Mouse (Mus musculus) cerebellum, postnatal 4 days (tissue): Measurements from ENCODE around the gene Pde4d.
A peak's percentile ranks its signal among the peaks of the same experiment; 100 is the strongest.

Source experiments
- DNase-seq, 2 experiments: peaks; one replicate each; pipeline ENCODE4 v3.0.0; 2022; ENCODE audit warnings: low spot score in 2 of 2, mixed read lengths in 1 of 2

Pde4d gene

DNA sequence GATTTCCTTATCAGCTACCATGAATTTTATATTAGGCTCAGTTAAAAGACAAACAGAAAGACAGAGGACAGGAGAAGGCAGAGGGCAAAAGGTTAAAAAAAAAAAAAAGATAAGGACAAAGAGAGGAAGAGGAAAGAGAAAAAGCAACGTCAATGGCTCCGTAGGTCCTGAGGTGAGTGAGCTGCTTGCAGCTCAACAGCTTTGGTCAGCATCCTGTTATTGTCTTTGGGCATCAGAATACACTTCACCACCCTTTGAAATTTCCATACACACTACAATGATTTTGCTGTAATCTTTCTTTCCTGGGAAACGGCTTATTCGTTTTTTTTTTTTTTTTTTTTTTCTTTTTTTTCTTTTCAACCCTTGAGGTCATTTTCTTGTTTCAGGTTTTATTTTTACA lies 788.9 kb downstream of the Pde4d start:
- no peak for DNase-seq

GRCm38 (mm10) chr13:109239296-109239695 lies 789.5 kb downstream of the Pde4d start:
- no peak for DNase-seq

DNA sequence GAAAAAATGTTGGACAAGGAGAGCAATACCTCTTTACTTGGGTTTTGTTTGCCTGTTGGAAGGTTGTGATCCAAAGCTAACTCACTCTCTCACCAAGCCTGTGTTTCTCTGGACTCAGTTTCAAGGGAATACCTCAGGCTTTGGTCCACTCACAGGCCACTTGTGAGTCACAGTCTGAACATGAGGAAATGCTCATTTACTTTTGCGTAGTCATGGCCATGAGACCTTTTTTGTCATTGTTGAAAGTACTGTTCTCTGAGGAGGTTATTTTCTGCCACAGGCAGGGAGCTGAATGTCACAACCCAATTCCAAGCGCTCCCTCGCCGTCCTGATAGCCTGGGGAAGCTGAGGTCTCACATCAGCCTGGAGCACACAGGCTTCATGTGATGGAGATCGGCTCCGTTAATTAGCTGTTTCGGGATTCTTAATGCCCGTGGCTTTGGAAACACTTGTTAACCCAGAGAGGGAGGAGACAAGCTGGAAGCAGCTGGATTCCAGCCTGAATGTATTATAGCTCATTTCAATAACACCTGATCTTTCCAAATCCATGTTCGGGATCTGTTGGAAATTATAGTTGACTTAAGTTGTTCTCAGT lies 792.8 kb downstream of the Pde4d start:
- no peak for DNase-seq

- DNase-seq: no peak
These were observed 793.4 kb downstream of the Pde4d start for GRCm38 (mm10) chr13:109243160-109243559.

DNA sequence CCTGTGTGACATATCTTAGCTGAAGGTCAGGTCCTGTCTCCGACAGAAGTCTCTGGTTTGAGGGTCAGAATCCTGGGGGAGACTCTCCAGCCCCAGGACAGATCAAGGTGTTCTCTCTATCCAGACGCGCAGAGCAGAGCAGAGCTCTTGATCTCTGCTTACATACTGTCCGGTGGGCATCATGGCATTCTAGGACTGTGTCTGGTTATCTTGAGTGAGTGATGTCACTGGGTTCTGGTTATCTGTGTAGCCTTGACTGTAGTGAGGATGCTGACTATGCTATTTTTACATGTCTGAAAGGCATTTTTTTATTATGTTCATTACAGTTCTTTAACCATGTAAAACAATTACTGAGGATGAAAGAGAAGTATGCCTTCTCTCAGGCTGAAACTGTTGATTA lies 797.3 kb downstream of the Pde4d start:
- DNase-seq: no peak

DNA sequence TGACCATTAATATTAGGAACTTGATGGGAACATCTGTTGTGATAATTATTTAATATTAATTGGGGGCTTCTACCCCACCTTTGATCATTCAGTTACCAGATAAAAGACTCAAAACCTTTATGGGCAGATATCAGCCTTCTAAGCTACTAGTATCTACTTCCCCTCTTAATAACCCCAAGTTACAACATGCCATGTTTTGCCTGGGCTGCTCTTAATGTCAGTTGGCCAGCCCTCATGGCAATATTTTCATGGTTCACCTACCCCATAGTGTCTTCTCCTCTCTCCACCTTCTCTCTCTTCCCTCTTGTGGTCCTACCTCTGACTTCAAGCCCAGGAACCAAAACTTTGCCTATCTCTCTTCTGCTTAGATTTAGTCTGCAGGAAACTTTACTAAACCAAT lies 799.6 kb downstream of the Pde4d start:
- DNase-seq: no peak

- DNase-seq: no peak
These were observed 805.9 kb downstream of the Pde4d start for GRCm38 (mm10) chr13:109255634-109256033.

DNA sequence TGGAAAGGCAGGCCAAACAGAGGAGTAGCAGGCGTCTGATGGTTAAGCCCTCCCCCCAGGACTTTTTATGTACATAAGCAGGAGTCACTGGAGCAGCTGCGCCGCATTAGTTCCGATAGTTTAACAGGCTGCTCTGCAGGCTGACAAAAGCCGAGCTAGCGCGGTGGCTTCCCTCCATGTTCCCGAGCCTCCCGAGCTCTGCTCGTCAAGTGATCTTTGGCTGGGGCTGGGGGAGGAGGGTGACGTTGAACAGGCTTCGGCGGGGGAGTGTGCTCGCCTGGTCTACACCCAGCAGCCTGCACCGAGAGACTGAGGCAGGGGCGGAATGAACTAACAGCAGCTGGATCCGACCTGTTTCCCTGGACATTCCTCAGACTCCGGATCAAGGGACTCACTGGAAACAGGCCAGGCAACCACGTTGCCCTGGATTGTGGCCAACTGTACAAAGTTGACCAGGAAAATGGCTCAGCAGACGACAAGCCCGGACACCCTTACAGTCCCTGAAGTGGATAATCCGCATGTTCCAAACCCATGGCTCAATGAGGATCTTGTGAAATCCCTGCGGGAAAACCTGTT lies 810.6 kb downstream of the Pde4d start:
- DNase-seq: peak in 1 of 2 experiments; percentile 56

DNA sequence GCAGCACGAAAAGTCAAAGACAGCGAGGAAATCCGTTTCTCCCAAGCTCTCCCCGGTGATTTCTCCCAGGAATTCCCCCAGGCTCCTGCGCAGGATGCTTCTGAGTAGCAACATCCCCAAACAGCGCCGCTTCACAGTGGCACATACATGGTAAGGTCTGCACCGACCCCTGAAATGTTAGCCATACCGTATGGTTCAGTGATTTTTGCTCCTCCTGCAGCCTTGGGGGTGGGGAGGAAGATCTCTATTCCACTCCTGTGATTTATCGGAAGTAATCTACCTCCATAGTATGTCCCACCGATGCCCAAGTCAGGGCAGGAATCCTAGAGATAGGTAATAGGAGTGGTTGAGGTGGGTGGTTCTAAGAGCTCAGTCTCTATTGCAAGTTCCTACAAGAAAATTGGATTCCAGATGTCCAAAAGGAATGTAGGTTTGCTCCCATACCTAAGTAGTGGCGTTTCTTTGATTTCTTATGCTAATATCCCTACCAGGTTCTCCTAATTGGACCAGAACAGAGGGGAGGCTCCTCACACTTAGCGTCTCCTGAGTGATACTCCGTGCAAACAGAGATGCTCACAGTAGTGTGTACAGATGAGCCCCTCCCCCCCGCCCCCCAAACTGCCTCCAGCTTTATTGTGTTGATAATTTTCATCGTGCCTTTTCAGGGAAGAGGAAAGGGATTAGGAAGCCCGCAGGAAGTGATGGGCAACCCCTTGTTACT lies 811.2 kb downstream of the Pde4d start:
- no peak for DNase-seq

DNA sequence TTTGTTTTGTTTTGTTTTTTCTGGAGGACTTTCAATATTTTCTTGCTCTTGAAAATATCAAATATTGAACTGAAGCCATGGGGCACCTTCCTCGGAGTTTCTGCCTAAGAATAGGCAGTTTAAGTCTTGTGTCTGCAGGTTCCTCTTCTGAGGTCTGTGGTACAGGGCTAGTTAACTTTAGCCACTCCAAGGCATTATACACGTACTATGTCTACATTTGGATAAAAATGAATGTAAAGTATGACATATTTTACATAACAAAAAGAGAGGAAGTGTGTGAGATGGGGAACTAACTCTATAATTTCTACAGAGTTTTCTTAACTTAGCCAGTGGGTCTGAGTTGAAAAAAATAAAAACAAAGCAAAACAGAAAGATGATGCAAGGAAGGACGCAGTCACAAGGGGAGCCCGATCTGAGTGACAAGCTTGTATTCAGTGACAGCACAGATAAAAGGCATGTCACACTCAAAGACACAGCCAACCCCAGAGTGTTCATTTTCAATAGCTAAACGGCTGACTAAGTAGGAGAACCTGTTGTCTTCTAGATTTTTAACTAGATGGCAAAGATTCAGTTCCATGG lies 812.0 kb downstream of the Pde4d start:
- DNase-seq: no peak

GRCm38 (mm10) chr13:109262501-109262900 lies 812.8 kb downstream of the Pde4d start:
- no peak for DNase-seq

DNA sequence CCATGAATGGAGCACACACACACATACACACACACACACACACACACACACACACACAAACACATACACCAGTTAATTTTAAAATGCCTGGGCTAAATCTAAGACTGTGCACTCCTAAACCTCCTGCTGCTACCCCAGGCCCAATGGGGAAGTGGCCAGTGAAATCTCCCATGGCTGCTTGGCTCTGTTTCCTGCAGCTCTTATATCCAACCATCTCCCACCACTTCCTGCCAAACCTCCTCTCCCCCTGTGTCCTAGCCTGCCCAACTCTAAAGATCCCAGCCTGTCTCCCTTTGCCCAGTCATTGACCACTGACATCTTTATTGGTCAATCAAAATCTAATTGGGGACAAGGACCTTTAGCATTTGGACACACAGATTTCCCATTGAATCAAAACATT lies 814.1 kb downstream of the Pde4d start:
- DNase-seq: no peak

DNA sequence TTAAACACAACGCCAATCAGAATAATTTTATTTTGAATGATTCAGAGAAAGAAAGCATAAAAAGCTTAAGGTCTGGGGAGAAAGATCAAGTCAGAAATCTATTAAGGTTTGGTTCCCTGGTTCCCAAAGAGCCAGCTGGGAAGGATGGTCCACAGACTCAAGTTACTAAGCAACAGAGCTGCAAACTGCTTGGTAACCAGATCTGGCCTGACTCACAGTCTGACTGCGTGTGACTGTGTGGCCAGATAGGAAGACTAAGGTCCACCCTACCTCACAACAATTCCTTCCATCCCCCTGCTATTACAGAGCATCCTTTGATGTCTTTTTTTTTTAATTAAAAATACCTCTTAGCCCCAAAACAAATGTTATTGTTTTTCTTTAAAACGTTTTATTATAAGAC lies 818.5 kb downstream of the Pde4d start:
- no peak for DNase-seq

DNA sequence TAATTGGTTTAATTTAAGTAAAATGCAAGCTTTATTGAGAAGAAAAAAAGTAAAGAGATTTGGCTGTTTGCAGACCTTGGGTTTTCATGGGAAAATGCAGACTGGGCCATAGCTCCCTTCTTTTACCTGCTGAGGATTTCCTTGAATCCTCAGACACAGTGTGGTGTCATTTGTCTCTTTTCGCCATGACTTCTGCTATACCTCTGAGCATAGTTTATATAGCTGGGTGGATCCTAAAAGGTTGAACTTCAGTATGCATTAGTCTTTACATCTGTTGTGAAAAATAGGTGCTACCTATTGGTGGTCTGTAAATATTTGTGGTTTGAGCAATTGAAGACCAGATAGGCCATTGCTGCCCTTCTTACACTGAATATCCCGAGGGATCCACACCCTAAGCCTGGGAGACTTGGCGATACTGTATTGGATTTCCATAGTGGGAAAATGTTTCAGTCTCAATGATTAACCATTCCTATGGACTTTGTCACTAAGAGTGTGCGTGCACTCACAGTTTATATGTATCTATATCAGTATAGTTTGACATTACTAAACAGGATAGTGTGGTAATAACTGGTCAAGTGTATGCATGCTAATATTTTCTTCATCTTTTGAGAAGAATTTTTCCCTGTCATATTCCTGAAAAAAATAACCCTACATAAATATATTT lies 819.0 kb downstream of the Pde4d start:
- no peak for DNase-seq

GRCm38 (mm10) chr13:109274869-109275268 lies 825.1 kb downstream of the Pde4d start:
- DNase-seq: no peak

DNA sequence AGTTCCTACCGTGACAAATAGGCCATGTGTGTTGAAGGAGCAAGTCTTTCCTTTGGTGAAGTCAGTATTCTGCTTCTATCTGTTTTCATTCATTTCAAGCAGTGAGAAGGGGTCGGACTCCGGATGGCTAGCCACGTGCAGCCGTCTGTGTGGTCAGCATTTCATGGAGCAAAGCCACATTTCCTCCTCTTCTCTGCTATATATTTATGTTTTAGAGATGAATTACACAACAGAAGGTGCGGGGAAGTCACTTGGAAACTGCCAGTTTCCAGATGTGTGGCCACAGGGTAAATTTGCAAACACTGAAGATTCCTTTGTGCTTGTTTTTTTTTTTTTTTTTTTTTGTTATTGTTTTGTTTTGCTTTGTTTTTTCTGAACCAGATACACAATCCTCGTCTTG lies 828.0 kb downstream of the Pde4d start:
- no peak for DNase-seq

GRCm38 (mm10) chr13:109278504-109278912 lies 828.8 kb downstream of the Pde4d start:
- no peak for DNase-seq

- DNase-seq: no peak
These were observed 829.5 kb downstream of the Pde4d start for GRCm38 (mm10) chr13:109279211-109279610.

DNA sequence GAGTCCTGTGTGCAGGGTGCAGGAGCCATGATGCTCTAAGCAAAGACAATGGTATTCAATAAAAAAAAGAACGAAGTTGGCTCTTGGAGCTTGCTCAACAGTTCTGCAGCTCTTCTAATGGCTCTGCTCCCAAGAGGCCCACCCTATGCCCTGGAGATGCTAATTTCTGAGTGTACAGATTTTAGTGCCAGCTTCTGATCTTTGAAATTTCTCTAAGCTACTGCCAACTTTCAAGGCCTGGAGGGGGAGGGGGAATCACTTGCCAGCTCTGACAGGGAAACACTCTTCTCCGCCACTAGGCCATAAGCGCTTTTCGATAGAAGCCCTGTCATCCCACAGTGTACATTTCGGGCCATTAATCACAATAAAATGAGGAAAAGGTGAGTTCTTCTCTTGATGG lies 830.7 kb downstream of the Pde4d start:
- peak in 1 of 2 experiments; percentile 14 for DNase-seq

DNA sequence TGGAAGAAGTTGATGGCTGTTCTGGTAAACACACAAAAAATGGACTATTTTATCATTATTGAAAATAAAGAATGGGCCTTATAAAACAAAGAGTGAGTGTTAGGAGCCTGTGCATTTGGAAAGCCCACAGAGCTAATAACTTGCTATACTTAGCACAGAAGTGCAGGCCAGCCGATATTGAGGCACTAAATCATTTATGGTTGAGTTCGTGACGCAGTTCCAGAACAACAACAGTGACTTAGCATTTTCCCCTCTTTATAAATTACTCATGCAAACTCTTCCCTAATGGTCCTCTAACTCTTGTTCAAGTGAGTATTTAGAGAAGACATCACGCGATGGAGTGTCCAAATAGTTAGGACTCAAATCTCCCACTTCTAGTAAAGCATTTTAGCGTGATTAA lies 837.7 kb downstream of the Pde4d start:
- DNase-seq: no peak

GRCm38 (mm10) chr13:109290922-109291321 lies 841.2 kb downstream of the Pde4d start:
- DNase-seq: no peak

DNA sequence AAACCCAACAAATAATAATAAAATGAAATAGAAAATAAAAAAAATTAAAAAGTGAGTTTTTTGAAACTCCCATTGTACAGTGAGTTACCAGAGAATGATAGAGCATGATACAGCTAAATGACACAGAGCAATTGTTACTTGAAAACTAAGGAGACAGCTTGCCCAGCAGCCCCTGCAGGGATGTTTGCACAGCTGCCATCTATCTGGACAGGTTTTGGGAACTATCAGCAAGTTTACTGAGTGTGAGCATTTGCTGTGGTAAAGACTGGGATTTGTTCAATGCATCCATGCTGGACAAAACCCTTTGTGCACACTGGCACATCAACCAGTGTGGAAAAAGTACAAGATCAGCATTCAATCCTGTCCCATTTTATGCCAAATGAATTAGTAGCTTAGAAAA lies 843.3 kb downstream of the Pde4d start:
- DNase-seq: no peak
